Mouse (Mus musculus): ENCODE measurements around the gene Sgsh.
A peak's percentile ranks its signal among the peaks of the same experiment; 100 is the strongest.

Gene Sgsh

GRCm38 (mm10) chr11:119307916-119308315, 47.4 kb downstream of the Sgsh start:
- DNase-seq (ENCODE audit: low read depth, low spot score), result peak; percentile 46

- no peak for DNase-seq (ENCODE audit: low read depth, low spot score)
These were observed 47.8 kb downstream of the Sgsh start, which contains the start of gene Card14 for GRCm38 (mm10) chr11:119307658-119307867. Gene Card14, plus strand, starts transcription at chr11:119307768.

DNA sequence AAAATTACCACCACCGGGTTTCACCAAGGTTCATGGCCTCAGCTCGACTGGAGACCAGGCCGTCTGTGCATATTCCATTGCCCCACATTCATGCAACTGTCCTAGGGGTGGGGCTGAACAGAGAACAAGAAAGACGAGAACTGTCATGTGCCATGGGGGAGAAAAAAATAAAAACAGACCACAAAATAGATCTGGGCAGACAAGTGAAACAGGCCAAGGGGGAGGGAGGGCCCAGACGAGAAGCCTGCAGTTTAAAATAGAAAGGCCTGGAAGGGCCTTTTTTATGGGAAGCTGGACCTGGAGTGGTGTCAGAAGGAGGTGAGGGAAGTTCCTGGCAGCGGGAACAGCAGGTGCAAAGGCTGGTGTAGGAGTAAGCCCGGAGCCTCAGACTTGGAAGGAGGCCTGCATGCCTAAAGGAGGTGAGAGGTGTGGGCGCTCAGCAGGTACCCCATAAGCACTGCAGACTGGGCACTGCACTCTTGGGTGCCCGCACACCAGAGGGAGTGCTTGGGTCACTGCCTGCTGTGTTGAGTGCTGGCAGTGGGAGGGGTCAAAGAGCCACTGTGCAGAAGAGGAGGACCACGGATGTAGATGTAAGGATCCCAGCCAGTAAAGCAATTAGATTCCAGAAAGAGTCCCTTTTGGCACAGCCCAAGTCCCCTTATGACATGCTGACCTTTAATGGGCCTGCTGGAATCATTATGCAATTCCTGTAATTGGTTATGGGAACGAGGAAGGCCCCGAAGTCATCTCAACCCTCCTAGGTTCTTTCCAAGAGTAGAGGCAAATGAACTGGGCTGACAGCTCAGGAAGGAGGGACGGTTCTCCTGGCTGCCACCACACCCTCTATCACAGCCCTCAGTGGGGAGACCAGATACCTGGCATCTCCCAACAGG, 48.3 kb downstream of the Sgsh start:
- no peak for DNase-seq (ENCODE audit: low read depth, low spot score)

DNA sequence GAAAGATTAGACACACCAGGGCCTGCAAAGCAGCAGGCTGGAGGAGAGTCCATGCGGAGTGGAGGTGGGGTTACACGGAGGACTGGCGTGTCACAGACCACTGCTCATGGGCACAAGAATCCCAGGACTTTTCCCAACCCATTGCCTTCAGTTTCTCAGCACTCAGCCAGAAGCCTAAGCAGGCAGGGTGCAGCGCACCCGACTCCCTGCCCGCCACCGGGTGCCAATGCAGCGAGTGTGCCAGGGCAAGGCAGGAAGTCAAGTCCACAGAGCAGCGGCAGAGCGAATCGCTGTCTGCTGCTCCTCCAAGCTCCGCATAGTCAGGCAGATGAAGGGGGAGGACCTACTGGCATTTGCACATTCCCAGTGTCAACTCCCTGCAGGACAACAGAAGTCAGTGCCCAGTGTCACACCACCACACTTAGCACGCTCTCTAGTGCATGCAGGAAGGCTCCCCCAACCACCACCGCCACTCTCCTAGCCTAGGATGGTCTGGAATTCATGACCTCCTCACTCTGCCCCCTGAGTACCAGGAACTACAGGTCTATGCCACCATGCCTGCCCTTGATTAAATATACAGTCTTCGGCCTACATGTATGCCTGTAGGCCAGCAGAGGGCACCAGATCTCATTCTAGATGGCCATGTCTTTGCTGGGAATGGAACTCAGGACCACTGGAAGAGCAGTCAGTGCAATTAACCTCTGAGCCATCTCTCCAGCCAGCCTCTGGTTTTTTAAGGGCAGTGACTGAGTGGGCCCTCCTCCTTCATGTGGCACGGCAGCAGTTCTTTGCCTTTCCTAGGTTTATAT, 50.2 kb downstream of the Sgsh start:
- DNase-seq (ENCODE audit: low read depth, low spot score), result peak; percentile 77

- no peak for DNase-seq (ENCODE audit: low read depth, low spot score)
These were observed 54.4 kb downstream of the Sgsh start for GRCm38 (mm10) chr11:119300986-119301385.

DNA sequence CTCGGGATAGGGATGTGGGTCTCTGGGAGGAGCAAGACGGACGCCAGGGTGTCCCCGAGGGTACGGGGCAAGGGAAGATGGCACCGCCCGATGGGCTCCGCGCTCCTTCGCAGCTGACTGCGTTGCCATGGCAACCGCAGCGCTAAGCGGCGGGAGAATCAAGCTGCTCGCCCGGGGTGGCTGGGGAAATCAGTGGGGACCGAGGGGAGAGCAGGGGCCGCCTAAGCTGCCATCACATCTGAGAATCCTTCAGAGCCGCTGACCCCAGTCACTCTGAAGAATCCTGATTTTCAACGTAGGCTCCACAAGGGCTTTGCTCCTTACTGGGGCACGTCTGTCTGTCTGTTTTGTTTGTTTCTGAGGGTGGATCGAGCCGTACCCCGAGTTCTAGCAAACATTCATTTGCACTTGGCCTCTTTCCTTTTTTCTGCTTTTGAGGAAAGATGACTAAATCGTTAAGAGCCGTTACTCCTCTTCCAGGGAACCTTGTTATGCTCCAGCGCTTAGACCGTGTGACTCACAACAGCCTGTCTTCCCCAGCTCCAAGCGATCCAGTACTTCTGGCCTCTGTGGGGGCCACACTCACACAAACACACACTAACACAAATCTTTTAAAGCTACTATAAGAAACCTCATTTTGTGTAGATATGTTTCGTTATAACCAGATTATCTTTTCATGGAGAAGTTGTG, 54.9 kb downstream of the Sgsh start:
- DNase-seq (ENCODE audit: low read depth, low spot score), result no peak

DNA sequence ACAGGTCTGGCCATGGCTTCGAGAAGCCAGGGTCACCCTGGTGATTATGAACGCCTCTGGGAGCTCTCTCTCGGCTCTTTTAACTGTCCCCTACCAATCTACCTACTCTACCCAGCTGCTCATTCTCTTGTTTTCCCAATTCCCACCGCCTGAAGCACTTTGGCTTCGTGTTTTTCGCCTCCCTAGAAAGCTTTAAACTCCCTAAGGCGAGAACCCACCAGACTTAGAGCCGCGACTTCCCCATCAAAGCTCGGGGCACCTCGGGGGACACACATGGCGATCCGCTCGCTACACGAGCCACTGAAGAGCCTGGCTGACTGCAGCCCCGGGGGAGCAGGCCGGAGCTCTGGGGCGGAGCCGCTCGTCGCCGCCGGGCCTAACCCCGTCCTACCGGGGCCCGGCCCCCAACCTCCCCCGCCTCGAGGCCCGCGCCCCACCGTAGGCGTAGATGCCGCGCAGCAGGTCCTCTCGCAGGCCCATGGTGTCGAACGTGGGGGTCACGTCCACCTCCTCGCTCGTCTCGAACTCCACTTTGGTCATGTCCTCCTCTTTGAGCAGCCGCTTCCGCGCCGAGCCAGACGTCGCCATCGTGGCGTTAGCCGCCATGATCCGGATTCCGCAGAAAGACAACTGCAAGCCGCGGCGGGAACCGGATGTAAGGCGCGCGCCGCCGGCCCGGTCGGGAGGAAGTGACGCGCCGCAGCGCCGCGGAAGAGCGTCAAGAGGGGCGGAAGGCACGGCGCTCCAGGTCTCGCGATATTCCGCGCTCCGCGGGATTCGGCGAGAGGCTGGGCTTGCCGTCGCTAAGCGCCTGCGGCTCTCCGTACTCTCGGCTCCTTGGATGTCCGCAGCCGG, 55.7 kb downstream of the Sgsh start, which contains the start of gene Eif4a3:
Gene Eif4a3 (minus strand): TSS at position 699 of the 855 bp plus-strand sequence.
- DNase-seq (ENCODE audit: low read depth, low spot score), result peak; percentile 99

DNA sequence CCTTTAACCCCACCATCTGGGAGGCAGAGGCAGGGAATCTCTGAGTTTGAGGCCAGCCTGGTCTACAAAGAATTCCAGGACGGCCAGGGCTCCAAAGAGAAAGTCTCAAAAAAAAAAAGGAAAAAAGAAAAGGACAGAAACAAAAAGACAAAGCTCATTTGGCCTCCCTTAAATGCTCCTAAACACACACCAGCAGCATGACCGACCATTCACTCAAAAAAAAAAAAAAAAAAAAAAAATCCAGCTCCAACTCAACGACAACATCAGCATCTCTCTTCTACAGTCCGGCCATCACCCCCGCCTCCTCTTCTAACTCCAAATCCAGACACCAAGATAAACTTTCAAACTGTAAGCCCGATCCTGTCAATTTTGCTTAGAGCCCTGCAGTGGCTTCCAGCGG, 56.4 kb downstream of the Sgsh start:
- no peak for DNase-seq (ENCODE audit: low read depth, low spot score)

- no peak for DNase-seq (ENCODE audit: low read depth, low spot score)
These were observed 57.3 kb downstream of the Sgsh start for GRCm38 (mm10) chr11:119297996-119298395.
